Mouse (Mus musculus) liver (tissue): ENCODE results near the gene Gm43552.
"Not testable (repeated sequence)": the region's sequence is repeated elsewhere in the genome, so short reads cannot be mapped to it uniquely, and the experiment has no call there.

ENCODE experiments used
- DNase-seq: peaks from one replicate; pipeline ENCODE4 v3.0.0-alpha.2; 2020; ENCODE audit warnings: mixed read lengths

Gene Gm43552

DNA sequence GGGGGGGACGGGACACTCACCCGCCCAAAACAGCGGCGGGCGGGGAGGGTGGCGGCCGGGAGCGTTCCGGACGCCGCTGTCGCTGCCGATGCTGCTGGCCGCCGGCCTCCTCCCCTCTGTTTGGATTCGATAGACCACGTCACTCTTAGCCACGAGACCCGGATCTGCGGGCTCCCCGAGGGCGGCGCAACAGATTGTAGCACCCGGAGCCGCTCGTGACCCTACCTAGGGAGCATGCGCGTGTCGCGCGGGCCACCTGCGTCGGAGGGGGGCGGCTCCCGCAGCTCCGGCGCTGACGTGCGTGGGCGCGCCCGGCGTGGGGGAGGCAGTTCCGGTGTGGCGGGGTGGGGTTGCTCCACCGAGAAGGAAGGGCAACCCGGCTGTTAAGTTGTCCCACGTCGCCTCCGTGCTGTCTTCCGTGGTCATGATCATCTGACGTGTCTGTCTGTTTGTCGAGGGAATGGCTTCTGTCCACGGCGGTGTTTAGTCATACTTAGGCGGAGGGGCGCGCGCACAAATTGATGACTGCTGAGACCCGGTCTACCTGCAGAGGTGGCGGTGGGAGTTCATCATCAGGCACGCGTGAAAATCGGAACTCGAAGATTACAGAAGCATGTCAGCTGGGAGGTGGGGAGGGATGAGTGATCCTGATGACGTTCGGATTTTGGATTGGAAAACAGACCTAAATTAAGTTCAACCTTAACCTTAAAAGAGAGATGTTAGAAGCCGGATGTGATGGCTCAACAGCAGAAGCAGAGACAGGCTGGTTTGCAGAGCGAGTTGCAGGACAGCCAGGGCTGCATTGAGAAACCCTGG, at the start of gene Gm43552:
Gene Gm43552 (minus strand): TSS at position 118 of the 816 bp plus-strand sequence.
- peak; percentile 92 for DNase-seq

DNA sequence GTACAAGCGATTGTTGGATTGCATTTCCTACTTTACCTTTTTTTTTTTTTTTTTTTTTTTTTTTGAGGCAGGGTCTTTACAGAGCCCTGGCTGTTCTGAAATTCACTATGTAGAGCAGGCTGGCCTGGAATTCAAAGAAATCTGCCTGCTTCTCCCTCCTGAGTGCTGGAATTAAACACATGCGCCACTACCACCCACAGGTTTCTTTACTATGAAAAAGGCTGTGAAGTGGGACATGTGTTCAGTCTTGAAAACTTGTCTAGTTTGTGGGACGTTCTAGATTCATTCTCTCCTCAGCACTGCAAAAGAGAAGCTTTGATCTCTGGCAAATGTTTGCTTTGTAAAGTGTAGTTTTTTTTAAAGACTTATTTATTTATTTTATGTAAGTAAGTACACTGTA, 49.3 kb upstream of the Gm43552 start:
- no peak for DNase-seq

DNA sequence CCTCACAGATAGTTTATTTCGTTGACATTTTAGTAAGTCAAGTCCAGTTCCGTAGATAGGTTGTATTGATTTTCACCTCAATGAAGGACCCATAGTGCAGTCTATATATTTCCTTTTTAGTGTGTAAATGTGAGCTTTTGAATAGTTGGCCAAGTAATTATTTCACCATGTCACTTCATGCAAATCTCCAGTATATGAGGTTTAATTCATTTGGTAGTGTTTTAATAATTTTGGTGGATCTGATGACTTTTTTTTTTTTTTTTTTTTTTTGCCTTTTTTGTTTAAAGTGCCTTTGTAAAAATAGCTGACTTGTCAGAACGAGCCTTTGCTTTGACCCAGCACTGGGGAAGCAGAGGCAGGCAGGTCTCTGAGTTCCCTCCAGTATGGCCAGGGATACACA, 47.2 kb upstream of the Gm43552 start:
- no peak for DNase-seq

DNA sequence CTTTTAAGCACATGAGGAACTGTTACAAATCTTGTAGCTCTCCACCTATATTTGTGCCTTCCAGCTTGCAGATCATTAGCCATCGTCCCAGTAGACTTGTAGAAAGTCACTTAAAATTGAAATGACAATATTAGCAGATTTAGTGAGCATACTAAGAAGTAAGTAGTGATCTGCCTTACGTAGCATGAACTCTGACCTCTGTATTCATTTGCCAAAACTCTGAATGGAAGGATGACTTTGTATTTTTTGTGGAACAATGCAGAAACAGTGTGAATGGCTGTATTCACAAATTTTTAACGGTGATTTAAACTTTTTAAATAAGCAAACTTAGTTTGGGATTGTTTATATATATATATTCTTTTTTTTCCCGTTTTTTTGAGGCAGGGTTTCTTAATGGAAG, 46.2 kb upstream of the Gm43552 start:
- no peak for DNase-seq

DNA sequence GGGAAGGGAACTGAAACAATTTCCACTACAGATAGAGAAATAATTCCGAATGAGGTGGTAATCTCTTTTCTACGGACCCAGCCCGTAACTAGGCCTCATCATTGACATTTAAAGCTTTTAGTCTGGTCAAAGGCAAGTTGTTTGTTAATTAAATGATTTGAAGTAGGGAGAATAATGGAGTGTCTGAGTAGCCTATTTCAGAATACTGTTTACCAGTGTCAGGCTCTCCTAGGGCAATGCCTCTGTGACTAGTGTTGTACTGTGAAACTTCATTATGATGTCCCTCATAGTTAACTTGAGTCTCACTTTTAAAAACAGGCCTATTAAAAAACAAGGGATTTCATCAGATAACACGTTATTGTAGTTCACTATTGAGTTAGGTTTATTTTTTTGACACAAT, 45.5 kb upstream of the Gm43552 start:
- no peak for DNase-seq

DNA sequence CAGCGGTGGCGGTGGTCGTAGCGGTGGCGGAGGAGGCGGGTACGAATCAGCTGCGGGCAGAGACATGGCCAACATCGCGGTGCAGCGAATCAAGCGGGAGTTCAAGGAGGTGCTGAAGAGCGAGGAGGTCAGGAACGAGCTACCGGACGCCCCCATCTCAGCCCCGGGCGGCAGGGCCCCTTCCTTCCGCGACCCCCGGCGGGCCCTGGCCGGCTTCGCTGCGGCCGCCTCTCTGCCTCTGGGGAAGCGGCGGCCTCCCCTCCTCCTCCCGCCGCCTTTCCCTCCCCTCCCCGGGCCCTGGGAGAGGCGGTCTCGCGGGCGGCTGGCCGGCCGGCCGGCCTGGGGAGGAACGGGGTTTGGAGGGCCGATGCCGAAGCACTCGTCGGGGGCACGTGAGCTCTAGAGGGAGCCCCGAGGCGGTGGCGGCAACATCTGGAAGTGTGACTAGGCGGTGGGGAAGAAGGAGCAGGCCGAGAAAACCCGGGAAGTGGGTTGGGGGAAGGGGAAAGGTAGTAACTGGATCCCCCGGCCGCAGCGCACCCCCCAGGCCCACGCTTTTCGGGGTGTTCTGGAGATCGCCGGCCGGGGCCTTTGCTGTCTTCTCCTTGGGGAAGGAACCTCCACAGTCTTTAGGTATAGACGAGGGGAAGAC, 44.9 kb upstream of the Gm43552 start:
- DNase-seq = peak; percentile 78

DNA sequence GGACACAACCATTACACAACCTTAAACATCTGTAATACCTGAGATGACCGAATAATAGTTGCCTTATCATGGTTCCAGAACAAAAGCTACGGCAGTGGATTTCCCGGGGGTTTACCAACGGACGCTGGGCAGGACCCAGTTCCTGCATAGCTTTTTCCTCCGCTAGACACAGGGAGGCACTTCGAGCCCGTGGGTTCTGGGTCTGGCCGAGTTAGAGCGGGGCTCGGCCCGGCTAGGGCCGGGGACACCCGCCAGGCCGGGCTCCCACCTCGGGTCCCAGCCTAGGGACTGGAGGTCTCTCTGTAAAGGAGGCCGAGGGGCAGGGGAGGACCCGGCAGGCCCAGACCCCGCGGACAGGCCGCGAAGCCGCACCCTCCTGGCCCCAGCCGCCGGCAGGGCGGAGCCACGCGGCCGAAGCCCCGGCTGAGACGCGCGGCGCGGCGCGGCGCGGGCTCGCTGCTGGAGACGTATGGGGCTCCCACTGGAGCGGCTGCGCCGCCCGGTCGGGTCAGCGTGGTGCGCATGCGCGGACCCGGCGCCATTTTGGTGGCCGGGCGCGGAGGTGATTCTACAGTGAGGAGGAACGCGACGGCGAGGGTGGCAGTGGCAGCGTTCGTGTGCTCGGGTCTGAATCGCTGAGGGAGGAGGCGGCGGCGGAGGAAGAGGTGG, 44.3 kb upstream of the Gm43552 start, which contains the start of the genes Smim14 and Ube2k:
Gene Smim14 (minus strand): TSS at position 434 of the 669 bp plus-strand sequence.
Gene Ube2k (plus strand): TSS at position 483 of the 669 bp plus-strand sequence.
- DNase-seq = peak; percentile 96

DNA sequence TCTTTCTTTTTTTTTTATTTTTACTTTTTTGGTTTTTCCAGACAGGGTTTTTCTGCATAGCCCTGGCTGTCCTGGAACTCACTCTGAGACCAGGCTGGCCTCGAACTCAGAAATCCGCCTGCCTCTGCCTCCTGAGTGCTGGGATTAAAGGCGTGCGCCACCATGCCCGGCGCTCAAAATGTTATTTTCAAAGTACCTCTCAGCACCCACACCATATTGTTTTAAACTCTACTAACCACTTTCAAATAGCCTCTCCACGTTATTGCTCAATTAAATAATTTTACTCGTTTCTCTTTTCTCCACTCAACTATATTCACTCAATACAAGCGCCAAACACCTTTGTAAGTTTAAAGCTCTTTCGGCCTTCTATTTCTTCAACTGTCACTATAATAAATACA, 43.4 kb upstream of the Gm43552 start:
- not testable (repeated sequence) for DNase-seq

DNA sequence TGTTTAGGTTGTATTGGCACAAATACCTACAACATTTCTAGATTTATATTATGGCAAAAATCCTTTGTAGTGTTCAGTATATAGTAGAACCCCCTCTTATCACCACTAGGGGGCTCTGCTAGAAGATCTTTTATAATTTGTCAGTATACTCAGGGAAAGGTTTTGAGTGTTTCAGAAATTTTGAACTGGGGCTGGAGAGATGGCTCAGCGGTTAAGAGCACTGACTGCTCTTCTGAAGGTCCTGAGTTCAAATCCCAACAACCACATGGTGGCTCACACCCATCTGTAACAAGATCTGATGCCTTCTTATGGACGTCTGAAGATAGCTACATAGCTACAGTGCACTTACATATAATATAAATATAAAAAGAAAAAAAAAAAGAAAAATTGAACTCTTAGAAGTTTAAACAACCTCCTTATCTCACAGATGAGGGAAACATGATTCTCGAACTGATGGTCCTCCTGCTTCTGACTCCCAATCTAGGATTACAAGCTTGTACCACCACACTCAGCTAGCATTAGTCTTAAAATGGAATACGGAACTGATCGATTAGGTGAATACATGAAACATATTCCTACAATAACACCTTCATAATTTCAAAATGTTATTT, 42.9 kb upstream of the Gm43552 start:
- peak; percentile 15 for DNase-seq

DNA sequence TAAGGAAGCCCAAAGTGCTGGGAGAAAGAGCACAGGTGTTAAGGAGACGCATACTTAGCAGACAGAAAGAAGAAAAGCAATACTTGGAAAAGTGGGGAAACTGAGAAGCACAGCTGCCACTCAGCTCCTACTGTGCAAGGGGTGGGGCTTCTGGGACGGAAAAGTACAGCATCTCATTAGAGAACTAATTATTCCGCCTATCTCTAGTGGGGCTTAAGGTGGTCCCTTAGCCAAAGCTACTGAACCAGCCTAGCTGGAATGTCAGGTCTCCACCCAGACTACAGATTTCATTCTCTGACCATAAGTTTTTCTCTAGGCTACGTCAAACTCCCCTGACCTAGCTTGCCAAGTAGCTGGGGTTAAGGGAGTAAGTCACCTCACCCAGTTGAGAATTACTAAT, 41.9 kb upstream of the Gm43552 start:
- DNase-seq = no peak

DNA sequence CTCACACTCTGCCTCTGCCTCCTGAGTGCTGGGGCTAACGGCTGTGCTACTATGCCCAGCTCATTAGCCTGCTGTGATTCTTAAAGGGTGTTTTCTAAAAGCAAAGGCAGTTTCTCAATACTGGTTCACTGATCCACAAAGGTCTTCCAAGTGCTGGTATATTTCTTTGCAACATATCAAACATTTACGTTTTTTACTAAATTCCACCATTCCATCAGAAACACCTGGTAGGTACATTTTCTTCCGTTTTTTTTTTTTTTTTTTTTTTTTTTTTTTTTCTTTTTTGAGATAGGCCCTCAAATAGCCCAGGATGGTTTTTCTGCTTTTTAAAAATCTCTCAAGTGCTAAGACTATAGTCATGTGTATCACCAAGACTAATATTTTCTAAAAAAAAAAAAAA, 38.6 kb upstream of the Gm43552 start:
- no peak for DNase-seq

DNA sequence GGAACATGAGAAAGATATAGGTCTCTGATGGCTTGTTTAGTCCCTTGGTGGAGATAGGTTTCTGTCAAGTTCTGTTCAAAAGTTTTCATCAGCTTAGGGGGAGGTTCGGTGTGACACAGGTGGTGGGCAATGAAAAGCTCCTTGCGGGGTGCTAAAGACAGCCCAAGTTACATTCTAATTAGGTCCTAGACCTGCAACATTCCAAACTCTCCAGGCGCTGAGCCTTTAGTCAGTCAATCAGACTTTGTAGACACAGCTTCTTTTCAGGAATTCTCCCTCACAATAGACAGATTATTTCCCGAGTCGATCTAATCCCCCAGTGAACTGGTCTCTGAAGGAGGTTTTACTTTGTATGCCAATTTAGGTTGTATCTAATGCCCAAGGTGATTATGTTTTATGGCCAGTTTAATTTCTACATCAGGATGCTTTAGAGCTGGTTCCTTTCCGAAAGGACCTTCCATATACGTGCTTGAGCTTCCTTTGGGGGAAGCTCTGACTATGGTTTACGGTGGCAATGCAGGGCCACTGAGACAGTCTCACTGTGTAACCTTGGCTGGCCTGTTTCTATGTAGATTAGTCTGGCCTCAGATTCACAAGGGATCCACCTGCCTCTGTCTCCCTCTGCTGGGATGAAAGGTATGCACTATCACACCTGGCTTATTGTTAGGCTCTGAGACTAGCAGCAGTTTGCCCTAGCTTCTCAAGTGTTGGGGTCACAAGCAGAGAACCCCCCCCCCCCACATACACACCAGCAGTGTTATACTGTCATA, 33.2 kb upstream of the Gm43552 start:
- DNase-seq = no peak

DNA sequence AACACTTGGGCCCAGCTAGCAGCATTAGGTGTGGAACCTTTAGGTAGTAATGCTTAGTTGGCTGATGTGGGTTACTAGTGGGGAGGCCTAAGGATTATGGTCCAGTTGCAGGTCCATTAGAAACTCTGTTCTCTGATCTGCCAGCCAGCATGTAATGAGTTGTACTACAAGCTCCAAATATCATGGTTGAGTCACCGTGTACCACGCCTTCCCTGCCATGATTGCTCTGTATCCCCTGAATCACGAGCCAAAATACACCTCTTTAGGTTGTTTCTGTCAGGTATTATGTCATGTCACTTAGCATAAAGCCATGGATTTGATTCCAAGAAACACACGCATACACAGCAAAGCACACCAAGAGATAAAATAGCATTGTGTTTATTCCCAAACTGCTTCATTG, 32.2 kb upstream of the Gm43552 start:
- DNase-seq = no peak

DNA sequence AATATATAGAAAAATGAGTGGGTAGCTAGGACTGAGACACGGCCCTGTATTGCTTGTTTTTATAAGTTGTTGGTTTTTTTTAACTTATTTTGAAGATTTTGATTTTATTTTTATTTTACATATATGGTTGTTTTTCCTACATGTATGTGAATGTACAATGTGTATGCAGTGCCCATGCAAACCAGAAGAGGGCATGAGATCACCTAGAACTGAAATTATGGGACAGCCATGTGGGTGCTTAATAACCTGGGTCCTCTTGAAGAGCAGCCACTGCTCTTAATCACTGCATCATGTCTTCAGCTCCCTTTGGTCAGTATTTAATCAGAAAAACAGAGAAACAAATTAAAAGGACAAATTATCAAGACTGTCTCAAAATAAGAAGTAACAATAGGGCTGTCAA, 29.2 kb upstream of the Gm43552 start:
- peak; percentile 19 for DNase-seq

DNA sequence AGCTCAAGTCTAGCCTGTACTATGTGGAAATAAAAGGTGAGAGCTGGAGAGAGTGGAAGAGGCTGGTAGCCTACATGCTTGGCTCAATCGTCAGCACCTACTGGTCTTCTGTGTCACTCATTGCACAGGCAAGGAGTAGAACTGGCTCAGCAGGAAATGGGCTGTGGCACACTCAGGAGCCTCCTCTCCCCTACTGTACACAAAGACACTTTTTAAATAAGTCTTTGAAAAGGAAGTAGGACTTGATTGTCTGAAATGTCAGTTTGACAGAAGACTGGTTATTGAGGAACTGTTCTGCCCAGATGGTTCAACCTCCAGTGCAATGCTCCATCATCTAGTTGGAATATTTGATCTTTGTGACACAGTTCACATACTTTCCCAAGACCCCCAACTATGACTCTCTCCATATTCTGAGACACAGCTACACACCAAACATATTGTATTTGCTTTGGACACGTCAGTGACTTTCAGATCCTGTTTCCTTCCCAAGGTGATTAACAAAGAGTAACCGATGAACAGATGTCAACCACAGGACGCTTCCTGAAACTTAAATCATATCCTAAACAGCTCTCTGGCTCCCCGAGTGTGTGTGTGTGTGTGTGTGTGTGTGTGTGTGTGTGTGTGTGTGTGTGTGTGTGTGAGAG, 22.1 kb upstream of the Gm43552 start:
- no peak for DNase-seq

DNA sequence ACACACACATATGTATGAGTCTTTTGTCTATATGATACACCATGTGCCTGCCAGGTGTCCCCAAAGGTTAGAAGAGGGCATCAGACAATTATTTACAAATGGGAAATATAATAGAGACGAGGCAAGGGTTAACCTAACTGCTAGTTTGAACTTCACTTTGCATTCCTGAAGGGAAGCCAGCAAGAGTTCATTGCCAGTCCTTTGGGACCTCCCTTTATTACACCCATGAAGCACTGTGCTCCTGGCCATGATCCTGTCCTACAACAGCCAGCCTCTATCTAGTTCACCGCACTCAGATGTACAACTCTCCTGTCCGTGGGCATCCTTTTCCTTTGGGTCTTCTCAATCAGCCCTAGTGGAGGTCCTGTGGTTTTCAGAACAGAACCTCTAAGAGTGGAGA, 20.9 kb upstream of the Gm43552 start:
- DNase-seq = no peak

DNA sequence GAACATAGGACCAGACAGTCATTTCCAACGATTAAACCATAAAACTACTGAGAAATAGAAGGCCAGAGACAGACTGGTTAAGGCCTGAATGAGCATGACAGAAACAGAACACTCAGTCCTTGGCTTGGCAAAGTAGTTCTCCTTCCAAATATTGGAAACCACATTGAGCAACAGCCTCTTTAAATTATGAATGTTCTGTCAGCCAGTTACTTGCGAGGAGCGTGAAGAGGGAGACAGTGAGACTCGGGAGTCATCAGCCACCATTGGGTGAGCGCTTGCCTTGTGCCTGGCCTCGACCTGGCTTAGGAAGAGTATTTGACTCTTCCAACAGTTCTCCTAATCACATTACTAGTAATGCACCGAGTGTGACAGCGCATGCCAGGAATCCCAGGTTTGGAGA, 15.8 kb upstream of the Gm43552 start:
- DNase-seq = no peak

DNA sequence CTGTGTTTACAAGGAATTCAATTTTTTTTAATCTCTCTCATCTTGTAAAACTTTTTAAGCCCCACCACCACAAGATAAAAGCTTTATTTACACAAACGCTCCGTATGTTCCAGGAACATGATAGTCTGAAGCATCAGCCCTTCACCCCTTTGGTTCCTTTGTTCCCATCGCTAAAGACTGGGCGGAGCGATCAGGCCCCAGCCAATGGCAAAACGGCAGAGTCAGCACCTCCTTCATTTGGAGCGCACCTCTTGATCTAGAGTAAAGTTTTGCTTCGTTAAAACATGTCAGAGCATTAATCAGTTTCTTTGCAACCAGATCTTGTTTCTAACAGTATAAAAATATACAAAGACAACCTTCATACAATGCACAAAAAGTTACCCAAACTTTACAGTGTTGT, 13.2 kb upstream of the Gm43552 start:
- peak; percentile 46 for DNase-seq

DNA sequence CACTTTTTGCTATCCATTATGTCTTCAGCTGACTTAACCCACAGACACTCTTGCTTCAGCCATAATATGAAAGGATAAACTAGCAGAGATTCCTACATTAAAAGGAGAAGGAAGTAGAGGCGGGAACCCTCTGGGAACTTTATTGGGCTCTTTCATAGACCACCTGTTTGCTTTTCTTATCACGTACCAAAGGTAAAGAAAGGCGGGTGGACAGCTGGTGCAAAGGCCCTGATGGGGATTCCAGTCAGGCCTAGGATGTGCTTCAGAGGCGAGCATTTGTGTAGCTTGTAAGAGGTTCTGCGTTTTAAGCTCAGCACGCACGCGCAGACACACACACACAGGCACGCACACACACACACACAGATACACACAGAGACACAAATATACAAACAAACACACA, 8.8 kb upstream of the Gm43552 start:
- no peak for DNase-seq

DNA sequence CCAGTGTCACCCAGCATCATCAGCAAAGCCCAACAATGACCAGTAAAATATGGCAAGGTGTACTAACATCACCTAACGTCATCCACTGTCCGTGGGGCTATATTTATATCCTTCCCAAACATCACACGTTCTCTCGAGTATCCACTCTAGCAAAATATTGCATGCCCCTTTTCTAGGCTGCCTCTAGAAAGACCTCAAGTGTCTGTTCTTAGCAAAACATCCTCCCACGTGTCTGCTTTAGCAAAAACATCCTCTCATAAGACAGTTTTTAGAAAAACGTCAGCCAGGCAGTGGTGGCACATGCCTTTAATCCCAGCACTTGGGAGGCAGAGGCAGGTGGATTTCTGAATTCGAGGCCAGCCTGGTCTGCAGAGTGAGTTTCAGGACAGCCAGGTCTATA, 7.6 kb upstream of the Gm43552 start:
- DNase-seq = no peak

DNA sequence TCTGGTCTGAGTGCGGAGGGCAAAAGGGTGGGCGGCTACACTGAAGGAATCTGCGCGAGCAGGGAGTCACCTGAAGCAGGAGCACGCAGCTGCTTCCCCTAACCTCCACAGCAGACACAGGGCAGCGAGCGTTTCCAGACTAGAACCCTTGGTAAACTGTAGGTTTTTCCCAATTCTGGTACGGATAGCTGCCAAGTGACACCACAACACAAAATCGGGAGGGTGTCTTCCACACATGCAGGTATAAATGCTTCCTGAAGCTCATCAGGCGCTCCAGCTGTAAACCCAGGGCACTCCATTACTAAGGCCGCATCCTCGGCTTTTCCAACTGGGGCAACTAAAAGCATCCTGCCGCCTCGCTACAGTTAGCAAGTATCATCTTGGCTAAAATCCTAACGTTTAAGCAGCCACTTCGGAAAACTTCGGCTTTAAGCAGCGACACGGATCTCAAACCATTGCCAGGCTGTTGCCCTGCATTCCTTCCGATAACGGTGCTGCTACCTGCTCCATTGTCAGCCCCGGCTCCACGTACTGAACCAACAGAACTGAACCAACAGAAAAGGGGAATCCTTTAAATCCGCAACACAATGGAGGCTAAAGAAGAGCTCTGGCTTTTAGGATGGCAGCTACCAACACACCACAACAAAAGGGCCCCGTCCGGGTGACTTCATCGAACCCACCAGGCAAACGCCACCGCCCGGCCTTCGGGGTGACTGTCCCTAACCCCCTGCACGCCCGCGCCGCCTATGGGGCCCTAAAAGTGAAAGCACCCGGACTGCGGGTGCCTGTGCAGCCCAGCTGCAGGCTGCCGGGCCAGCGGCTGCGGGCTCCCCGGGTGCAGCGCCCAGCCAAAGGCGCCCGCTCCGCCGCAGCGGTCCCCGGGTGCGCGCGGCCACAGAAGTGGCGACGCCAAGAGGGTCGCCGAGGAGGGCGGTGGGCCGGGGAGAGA, 592 bp downstream of the Gm43552 start:
- peak; percentile 74 for DNase-seq
